Mouse (Mus musculus): ENCODE measurements around the gene St14. TPM values are rescaled to one million over a fixed set of nuclear protein-coding genes. Genes with fewer than 3 reads are reported as not detected.

Gene St14
- polyA plus RNA-seq, 2 experiments, result 8.4 to 11.4 TPM

DNA sequence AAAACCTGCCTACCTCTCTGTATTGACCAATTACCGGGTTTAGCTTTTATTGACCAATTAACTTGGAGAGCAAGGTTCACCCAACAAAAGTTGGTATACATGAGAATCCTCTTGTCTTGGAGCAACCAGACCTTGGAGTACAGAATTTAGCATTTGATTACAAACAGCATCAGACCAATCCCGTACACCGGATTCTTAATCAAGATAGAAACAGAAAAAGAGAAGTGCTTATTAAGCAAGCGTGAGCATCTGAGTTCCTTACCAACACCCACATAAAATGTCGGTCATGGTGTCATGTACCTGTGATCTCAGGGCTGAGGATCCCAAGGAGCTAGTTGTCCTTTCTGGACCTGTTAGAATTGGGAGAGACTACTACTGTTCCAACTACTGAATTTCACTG, 81.4 kb downstream of the St14 start:
- H3K9me3 ChIP-seq (ENCODE audit: control insufficient read depth, low read length), result no peaks in the 10 kb centered on the region
- DNase-seq (ENCODE audit: low spot score) (no peak), ATAC-seq (ENCODE audit: low FRiP score, low read depth) (no peak)
- H3K9ac ChIP-seq (ENCODE audit: low read depth, low read length, severe bottlenecking), result no peak overlapping the region
- H3K4me3 ChIP-seq (replicated peaks; ENCODE audit: low read length), result no peak overlapping the region
- WGBS, result 92% methylated on average over 5 of the region's 5 CpGs
- H3K27ac ChIP-seq (replicated peaks; ENCODE audit: low read depth, low read length), result no peak overlapping the region
- no peaks in the 10 kb centered on the region for H3K27me3 ChIP-seq (ENCODE audit: control insufficient read depth, insufficient read depth, low read length)
- H3K4me1 ChIP-seq (ENCODE audit: control insufficient read depth, insufficient read depth, low read length), result no peaks in the 10 kb centered on the region
- no peak overlapping the region for H3K4me2 ChIP-seq (replicated peaks; ENCODE audit: low read depth, low read length, severe bottlenecking)
- peaks cover 17% of the 10 kb centered on the region for H3K36me3 ChIP-seq (ENCODE audit: control insufficient read depth, insufficient read depth, low read length)
- TF ChIP-seq POLR2A (IDR thresholded peaks at IDR 0.05; ENCODE audit: borderline replicate concordance, extremely low read depth, insufficient read depth, insufficient read length), result no peak

Other genes starting within 250 kb of the St14 start
- gene Adamts15, start 209.4 kb downstream of the St14 start, polyA plus RNA-seq (2012; rRNA removed), result 33.2 and 39.5 TPM in 2 replicates
- 29.0 and 39.9 TPM in 2 replicates for gene Adamts15, start 209.4 kb downstream of the St14 start, polyA plus RNA-seq (2014; fragmentation: Nextera tagmentation; extraction: Ambion mirVana)
- 4.2 and 4.4 TPM in 2 replicates for gene Adamts8, start 189.3 kb downstream of the St14 start, polyA plus RNA-seq (2012; rRNA removed)
- 4.4 and 5.0 TPM in 2 replicates for gene Adamts8, start 189.3 kb downstream of the St14 start, polyA plus RNA-seq (2014; fragmentation: Nextera tagmentation; extraction: Ambion mirVana)
- 8.3 and 8.7 TPM in 2 replicates for gene Zbtb44, start 101.2 kb downstream of the St14 start, polyA plus RNA-seq (2012; rRNA removed)
- 6.9 and 7.8 TPM in 2 replicates for gene Zbtb44, start 101.2 kb downstream of the St14 start, polyA plus RNA-seq (2014; fragmentation: Nextera tagmentation; extraction: Ambion mirVana)
- gene Aplp2, start 80.0 kb upstream of the St14 start, polyA plus RNA-seq (2012; rRNA removed), result 228 and 253 TPM in 2 replicates
- 202 and 203 TPM in 2 replicates for gene Aplp2, start 80.0 kb upstream of the St14 start, polyA plus RNA-seq (2014; fragmentation: Nextera tagmentation; extraction: Ambion mirVana)
- gene Prdm10, start 148.7 kb upstream of the St14 start, polyA plus RNA-seq (2012; rRNA removed), result 14.6 and 17.5 TPM in 2 replicates
- gene Prdm10, start 148.7 kb upstream of the St14 start, polyA plus RNA-seq (2014; fragmentation: Nextera tagmentation; extraction: Ambion mirVana), result 5.2 and 5.5 TPM in 2 replicates